Mouse (Mus musculus) adrenal gland, postnatal 10 days (tissue): Measurements from ENCODE around the gene Clnk. TPM values are rescaled to one million over a fixed set of nuclear protein-coding genes. Genes with fewer than 3 reads are reported as not detected.

Source experiments
- DNase-seq: peaks from one replicate; pipeline ENCODE4 v3.0.0; 2021; ENCODE audit warnings: mixed read lengths
- total RNA-seq, 2 experiments: library from RNA; stranded (reverse); gene quantifications; 2 replicates each; pipeline ENCODE4 v1.2.3; 2021

Gene Clnk
- total RNA-seq, 2 experiments from 2014 or later, result 0.39 TPM; not detected in 1

- no peak for DNase-seq
Observed at GRCm38 (mm10) chr5:38850171-38850570, 26.4 kb downstream of the Clnk start.

DNA sequence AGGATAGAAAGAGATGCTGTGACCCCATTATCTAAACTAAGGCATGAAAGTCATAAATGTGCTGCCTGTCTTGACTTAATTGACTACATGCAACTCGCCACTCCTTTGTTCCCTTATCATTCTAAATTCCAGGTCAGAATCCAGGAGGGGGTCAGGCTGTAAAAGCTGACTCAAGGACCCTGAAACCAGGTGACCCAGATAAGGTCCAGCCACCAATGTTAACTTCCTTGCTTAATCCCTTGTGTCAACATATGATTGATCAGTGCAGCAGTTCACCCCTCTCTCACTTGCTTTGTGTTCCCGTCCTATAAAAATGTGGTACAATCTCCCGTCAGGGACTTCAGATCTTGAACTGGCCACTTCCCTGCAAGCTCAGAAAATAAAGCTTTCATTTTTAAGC is 31.1 kb downstream of the Clnk start:
- no peak for DNase-seq

GRCm38 (mm10) chr5:38844312-38844711 is 32.3 kb downstream of the Clnk start:
- no peak for DNase-seq

DNA sequence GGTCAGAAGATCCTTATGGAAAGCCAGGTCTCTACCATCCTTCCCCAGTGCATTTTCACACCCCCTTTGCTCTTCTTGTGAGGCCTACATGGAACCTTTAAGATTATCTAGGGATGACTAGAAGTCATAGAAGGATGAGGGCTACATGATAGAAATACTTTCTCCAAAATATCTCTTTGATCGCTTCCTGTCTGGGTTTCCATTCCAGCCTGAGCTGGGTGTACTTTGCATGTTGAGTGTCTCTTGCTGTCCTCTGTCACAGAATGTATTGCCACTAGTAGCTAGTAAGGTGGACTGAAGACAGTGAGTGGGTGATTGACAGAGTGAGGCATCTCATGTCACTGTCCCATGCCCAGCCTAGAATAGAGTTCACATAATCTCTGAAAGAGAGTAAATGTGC is 36.6 kb downstream of the Clnk start:
- DNase-seq, result no peak

- no peak for DNase-seq
Observed at GRCm38 (mm10) chr5:38827310-38827709, 49.3 kb downstream of the Clnk start.

- DNase-seq, result no peak
Observed at GRCm38 (mm10) chr5:38826586-38826985, 50.0 kb downstream of the Clnk start.

- DNase-seq, result no peak
Observed at GRCm38 (mm10) chr5:38824132-38824965, 52.3 kb downstream of the Clnk start.

DNA sequence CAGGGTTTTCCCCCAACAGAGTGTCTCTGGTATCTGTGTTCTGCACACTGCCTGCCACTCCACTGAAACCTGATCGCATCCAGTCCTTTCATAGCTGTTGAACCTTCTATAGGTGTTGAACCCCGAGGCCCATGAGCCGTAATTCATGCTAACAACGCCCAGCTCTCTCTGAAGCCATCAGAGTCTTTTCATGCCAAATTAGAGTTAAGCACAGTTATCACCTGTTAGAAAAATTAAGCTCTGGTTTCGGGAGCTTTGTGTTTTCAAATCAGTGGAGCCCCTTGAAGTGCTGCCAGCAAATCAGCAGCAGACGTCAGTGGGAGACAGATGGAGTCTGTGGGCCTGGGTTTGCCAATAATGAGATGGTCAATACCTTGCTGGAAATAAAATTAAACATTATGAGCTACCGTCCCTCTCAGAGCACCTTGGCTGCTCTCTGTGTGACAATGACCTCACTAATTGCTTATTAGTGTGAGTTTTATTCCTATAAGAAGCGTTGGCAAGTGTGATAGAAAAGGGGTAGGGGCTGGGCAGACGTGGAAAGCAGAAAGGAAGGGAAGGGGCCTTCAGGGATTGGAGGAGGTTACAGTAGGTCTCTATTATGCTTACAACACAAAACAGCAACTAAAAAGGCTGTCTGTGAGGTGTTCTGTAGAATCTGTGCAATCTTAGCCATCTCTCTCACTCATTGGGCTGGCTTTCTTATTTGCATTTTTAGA is 63.1 kb downstream of the Clnk start:
- no peak for DNase-seq

GRCm38 (mm10) chr5:38812916-38813315 is 63.7 kb downstream of the Clnk start:
- no peak for DNase-seq

GRCm38 (mm10) chr5:38812386-38812785 is 64.2 kb downstream of the Clnk start:
- DNase-seq, result no peak

DNA sequence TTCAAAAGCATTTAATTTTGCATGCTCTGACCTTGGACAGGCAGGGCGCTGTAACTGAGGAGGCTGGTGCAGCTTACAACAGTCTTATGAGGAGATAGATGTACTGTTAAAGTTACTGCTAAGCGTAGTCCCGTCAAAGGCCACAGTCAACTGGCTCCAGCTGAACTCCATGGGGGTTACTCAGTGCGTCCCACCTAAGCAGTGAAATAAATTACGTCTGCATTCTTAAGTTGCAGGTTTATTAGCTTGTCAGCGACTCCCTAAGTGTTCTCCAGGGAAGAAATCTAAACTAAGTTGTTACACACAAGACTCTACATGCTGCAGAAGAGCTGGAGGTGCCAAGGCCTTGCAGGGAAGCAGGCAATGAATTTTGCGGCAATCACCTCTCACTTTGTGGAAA is 77.7 kb downstream of the Clnk start:
- no peak for DNase-seq

- DNase-seq, result no peak
Observed at GRCm38 (mm10) chr5:38795139-38795538, 81.5 kb downstream of the Clnk start.

- peak; percentile 19 for DNase-seq
Observed at GRCm38 (mm10) chr5:38791116-38791515, 85.5 kb downstream of the Clnk start.

DNA sequence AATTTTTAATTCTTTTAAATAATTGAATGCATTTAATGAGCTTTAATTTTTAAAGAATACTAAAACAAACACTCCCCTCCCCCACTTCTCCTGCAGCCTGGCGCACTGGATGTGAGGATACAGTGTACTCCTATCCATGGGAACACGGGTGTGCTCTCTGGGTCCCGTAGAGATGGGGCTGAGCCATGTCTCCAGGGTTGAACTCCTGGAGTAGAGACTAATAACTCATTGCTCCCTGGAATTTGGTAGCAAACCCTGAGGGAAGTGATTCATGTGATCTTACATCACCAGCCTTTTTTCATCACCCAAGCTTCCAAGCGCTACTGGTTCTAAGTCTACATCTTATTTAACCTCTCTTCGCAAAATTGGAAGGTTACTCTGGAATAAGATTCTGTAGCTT is 87.8 kb downstream of the Clnk start:
- DNase-seq, result no peak

DNA sequence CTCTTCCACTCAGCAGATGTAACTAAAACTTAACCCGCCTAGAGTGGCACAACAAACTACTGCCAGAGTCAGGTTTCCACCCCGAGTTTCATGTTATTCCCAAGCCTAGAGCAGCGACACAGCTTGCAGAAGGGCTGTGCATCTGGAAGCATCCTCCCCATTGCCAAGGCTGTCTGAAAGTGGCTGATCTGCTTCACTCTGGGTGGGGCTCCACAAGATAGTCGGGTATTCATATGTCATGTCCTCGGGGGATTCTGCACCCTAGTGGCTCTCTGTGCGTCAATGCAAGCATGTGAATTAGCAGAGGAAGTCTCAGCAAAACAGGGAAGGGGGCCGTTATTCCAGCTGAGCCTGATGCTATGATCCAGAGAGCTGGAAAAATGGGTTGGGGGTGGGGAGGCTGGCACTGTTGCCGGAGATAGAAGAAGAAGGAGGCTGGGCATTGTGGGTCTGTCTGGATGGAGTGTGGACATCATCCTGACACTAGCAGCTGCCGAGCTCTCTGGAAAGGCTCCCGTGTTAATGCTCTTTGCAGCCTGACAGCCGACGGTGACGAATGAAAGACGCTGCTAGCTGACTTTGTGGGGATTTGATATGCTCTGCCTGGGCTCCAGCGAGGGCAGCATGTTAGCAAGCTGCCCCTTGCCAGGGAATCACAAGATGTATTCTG is 88.6 kb downstream of the Clnk start:
- no peak for DNase-seq

DNA sequence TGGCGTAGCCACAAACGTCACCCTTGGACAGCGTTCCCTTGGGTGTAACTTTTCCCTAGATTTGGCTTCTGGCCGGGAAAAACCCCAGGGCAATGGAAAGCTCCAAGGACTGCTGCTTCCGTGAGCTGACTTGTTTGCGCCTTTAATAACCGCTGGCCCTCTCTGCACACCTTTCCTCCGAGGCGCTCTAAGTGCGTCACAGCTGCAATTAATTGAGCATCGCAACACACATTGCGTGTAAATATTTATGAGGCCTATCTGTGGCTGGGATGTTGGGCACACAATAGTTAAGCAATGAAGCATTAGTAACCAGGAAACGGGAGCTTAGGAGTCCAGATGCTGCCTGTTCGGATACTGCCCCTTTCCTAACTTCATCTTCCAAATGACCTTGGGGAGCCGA is 90.5 kb downstream of the Clnk start:
- DNase-seq, result no peak

DNA sequence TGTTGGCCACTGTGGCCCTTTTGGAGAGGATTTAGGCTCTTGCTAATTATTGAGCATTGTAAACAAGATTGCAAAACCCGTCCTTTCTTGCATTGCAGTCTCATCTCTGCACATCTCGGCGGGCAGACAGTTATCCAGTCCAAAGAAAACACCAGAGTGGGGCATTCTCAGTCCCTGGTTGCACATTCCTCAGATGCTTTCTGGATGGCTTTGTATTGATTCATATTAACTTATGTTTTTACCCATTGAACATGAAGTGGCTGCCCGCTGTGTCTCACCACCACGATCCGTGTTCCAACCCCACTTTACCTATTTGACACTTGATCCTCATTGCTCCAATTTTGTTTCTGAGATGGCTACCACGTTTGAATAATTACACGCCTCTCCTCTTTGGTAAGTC is 90.9 kb downstream of the Clnk start:
- no peak for DNase-seq

GRCm38 (mm10) chr5:38781813-38782212 is 94.8 kb downstream of the Clnk start:
- DNase-seq, result peak; percentile 86

- no peak for DNase-seq
Observed at GRCm38 (mm10) chr5:38780631-38781030, 96.0 kb downstream of the Clnk start.

- DNase-seq, result no peak
Observed at GRCm38 (mm10) chr5:38780045-38780444, 96.6 kb downstream of the Clnk start.

DNA sequence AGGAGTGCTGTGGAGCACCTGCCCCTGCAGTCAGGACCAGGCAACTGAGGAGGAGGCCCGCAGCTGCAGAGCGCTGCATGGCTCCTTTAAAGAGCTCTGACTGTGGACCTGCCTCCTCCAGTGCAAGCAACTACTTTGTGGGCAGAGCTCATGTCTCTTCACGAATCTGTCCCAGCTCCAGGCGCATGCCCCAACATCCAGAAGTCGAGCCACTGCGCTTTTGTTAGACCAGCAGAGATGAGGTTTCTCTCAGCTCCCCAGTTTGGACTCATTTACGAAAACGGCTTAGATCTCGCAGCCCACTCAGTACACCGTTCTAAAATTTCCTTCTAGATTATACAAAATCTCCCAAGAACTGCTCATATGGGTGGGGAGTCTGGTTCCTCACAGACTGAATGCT is 101.1 kb downstream of the Clnk start:
- no peak for DNase-seq

DNA sequence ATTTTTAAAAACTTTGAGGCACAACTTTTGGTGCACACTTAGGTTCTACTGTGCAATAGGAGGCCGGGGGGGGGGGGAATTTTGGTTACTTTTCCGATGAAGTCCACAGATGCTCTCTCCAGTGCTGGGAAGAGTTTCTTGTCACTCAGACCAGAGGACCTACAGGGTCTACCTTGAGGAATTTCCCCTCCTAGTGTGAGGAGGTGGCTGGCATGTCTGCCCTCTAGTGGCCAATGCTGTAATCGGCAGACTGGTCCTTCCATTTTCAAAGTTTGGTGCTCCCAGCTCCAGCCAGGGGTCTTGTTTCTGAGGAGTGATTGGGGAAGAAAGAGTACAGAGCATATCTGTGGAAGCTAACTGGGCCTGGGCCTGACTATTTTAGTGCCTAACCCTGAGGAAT is 121.7 kb downstream of the Clnk start:
- peak; percentile 43 for DNase-seq

- no peak for DNase-seq
Observed at GRCm38 (mm10) chr5:38752749-38753148, 123.9 kb downstream of the Clnk start.
